In the genomic region with DNA sequence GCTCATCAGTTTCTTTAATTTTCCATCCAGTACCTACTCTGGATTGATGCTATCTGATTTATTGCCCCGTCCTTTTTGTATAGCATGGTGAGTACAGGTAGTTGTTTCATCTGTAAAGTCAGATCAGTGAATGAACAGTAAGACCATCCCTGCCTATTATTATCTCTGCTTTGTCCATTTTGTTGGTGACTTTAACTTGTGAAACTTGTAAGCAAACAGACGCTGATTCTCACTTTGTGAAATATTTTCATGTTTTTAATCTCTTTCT, we compare ENCODE assay signal across 8 mouse cellular contexts. TPM values are rescaled to one million over a fixed set of nuclear protein-coding genes. Genes with fewer than 3 reads are reported as not detected.
DNase-seq lines count a peak whose midpoint lies in the region; ATAC-seq and TF ChIP-seq lines count a peak whose summit lies in the region.

No protein-coding gene starts in this region.

- no peak for ATAC-seq in neural tube, embryonic 11.5 days (ENCODE audit: insufficient read depth, low FRiP score, low TSS enrichment)
- no peak for ATAC-seq in liver, embryonic 11.5 days (replicated peaks; ENCODE audit: low FRiP score)
- no peak for ATAC-seq in stomach, postnatal 0 days (ENCODE audit: low FRiP score, low TSS enrichment)

- no peak for TF ChIP-seq EP300 in stomach, postnatal 0 days (optimal IDR thresholded peaks at IDR 0.05)

- H3K27ac ChIP-seq in cerebellum, adult 2 months (ENCODE audit: insufficient read depth, low read length), result no peak overlapping the region
- no peak overlapping the region for H3K27ac ChIP-seq in neural tube, embryonic 11.5 days (ENCODE audit: low read depth, low read length)
- peak overlapping the region; percentile 93 for H3K27ac ChIP-seq in liver, embryonic 11.5 days (ENCODE audit: low read depth, low read length)
- H3K27ac ChIP-seq in stomach, postnatal 0 days (replicated peaks), result no peak overlapping the region

- H3K9me3 ChIP-seq in neural tube, embryonic 11.5 days (ENCODE audit: control insufficient read depth, low read length), result no peaks in the 10 kb centered on the region
- H3K9me3 ChIP-seq in liver, embryonic 11.5 days (ENCODE audit: control insufficient read depth, low read length), result no peaks in the 10 kb centered on the region
- no peaks in the 10 kb centered on the region for H3K9me3 ChIP-seq in stomach, postnatal 0 days (ENCODE audit: control insufficient read depth, low read length)

- no peaks in the 10 kb centered on the region for H3K27me3 ChIP-seq in cerebellum, adult 2 months (ENCODE audit: control insufficient read depth, insufficient read depth, low read length)
- H3K27me3 ChIP-seq in neural tube, embryonic 11.5 days (ENCODE audit: control insufficient read depth, insufficient read depth, low read length), result no peaks in the 10 kb centered on the region
- no peaks in the 10 kb centered on the region for H3K27me3 ChIP-seq in liver, embryonic 11.5 days (replicated peaks; ENCODE audit: control insufficient read depth, insufficient read depth, low read length)
- H3K27me3 ChIP-seq in stomach, postnatal 0 days (ENCODE audit: control insufficient read depth, insufficient read depth, low read length), result no peaks in the 10 kb centered on the region

- WGBS in cerebellum, adult 2 months, result 56% methylated on average over 2 of the region's 2 CpGs
- 81% methylated on average over 2 of the region's 2 CpGs for WGBS in neural tube, embryonic 11.5 days
- WGBS in liver, embryonic 11.5 days, result 49% methylated on average over 2 of the region's 2 CpGs
- WGBS in stomach, postnatal 0 days, result 72% methylated on average over 2 of the region's 2 CpGs

- H3K4me1 ChIP-seq in cerebellum, adult 2 months (ENCODE audit: control insufficient read depth, insufficient read depth, low read length), result peaks cover 11% of the 10 kb centered on the region; the same call in 1 of the 2 replicates
- H3K4me1 ChIP-seq in neural tube, embryonic 11.5 days (ENCODE audit: control insufficient read depth, insufficient read depth, low read length), result peaks cover 13% of the 10 kb centered on the region
- H3K4me1 ChIP-seq in liver, embryonic 11.5 days (replicated peaks; ENCODE audit: control insufficient read depth, insufficient read depth, low read length), result peaks cover 29% of the 10 kb centered on the region
- H3K4me1 ChIP-seq in stomach, postnatal 0 days (replicated peaks; ENCODE audit: control insufficient read depth, insufficient read depth), result peaks cover 3% of the 10 kb centered on the region; the same call in 1 of the 2 replicates

- no peaks in the 10 kb centered on the region for H3K36me3 ChIP-seq in neural tube, embryonic 11.5 days (ENCODE audit: control insufficient read depth, insufficient read depth, low read length)
- H3K36me3 ChIP-seq in liver, embryonic 11.5 days (ENCODE audit: control insufficient read depth, insufficient read depth, low read length), result no peaks in the 10 kb centered on the region
- H3K36me3 ChIP-seq in stomach, postnatal 0 days (ENCODE audit: control insufficient read depth, insufficient read depth, low read length), result no peaks in the 10 kb centered on the region; the same call in 1 of the 2 replicates

- peak in 1 of 2 experiments; percentile 2 for DNase-seq in cerebellum, adult 2 months
- no peak for DNase-seq in cerebellum, postnatal 25 days
- no peak for DNase-seq in neural tube, embryonic 11.5 days (ENCODE audit: low spot score)
- DNase-seq in neural tube, embryonic 10.5 days (ENCODE audit: extremely low spot score, low spot score), result no peak
- no peak for DNase-seq in liver, embryonic 11.5 days (ENCODE audit: low spot score)
- no peak for DNase-seq in stomach, postnatal 0 days (ENCODE audit: low spot score)
- DNase-seq in kidney, adult 9 months, result no peak
- no peak for DNase-seq in cerebellum, adult 11 months

- peak overlapping the region; percentile 87 for H3K4me2 ChIP-seq in neural tube, embryonic 11.5 days (ENCODE audit: low read depth)
- H3K4me2 ChIP-seq in liver, embryonic 11.5 days, result peak overlapping the region; percentile 95
- H3K4me2 ChIP-seq in stomach, postnatal 0 days (replicated peaks; ENCODE audit: low read depth), result peak overlapping the region; percentile 83

- no peak for TF ChIP-seq POLR2A in cerebellum, adult 2 months (IDR thresholded peaks at IDR 0.05; ENCODE audit: borderline replicate concordance, insufficient read depth, low read length)

- H3K9ac ChIP-seq in neural tube, embryonic 11.5 days (ENCODE audit: low read length), result peak overlapping the region; percentile 88
- peak overlapping the region; percentile 93 for H3K9ac ChIP-seq in liver, embryonic 11.5 days (ENCODE audit: low read depth, low read length)
- peak overlapping the region; percentile 91; the same call in 1 of the 2 replicates for H3K9ac ChIP-seq in stomach, postnatal 0 days (ENCODE audit: low read length)

- TF ChIP-seq CTCF in cerebellum, adult 2 months (IDR thresholded peaks at IDR 0.05; ENCODE audit: borderline replicate concordance, insufficient read depth, low read depth, low read length), result no peak
- no peak for TF ChIP-seq CTCF in stomach, postnatal 0 days (IDR thresholded peaks at IDR 0.05; ENCODE audit: low read depth)

- peak overlapping the region; percentile 96 for H3K4me3 ChIP-seq in cerebellum, adult 2 months (replicated peaks; ENCODE audit: insufficient read depth, low read depth, low read length)
- H3K4me3 ChIP-seq in neural tube, embryonic 11.5 days (ENCODE audit: low read depth, low read length), result peak overlapping the region; percentile 91; the same call in 1 of the 2 replicates
- peak overlapping the region; percentile 94 for H3K4me3 ChIP-seq in liver, embryonic 11.5 days (ENCODE audit: low read depth, low read length)
- peak overlapping the region; percentile 86 for H3K4me3 ChIP-seq in stomach, postnatal 0 days (ENCODE audit: low read depth, low read length)

RNA-seq across cellular contexts. Expression of gene Mapk9, which starts 1.2 kb away (rescaled TPM):
- 146 and 147 TPM in 2 replicates for polyA plus RNA-seq in cerebellum, adult 2 months (2012; rRNA removed)
- polyA plus RNA-seq in neural tube, embryonic 11.5 days (2014; fragmentation: Nextera tagmentation; extraction: Ambion mirVana), result 50.9 and 51.8 TPM in 2 replicates
- polyA plus RNA-seq in liver, embryonic 11.5 days (2014; fragmentation: Nextera tagmentation; extraction: Ambion mirVana), result 47.5 and 52.3 TPM in 2 replicates
- polyA plus RNA-seq in stomach, postnatal 0 days (2015; fragmentation: Nextera tagmentation; extraction: Ambion mirVana), result 19.2 and 19.7 TPM in 2 replicates

RNA-seq across cellular contexts. Expression of gene Gfpt2, which starts 53.8 kb away (rescaled TPM):
- 2.8 and 3.1 TPM in 2 replicates for polyA plus RNA-seq in cerebellum, adult 2 months (2012; rRNA removed)
- polyA plus RNA-seq in neural tube, embryonic 11.5 days (2014; fragmentation: Nextera tagmentation; extraction: Ambion mirVana), result 10.9 and 11.8 TPM in 2 replicates
- 6.2 and 6.5 TPM in 2 replicates for polyA plus RNA-seq in liver, embryonic 11.5 days (2014; fragmentation: Nextera tagmentation; extraction: Ambion mirVana)
- 2.3 and 2.8 TPM in 2 replicates for polyA plus RNA-seq in stomach, postnatal 0 days (2015; fragmentation: Nextera tagmentation; extraction: Ambion mirVana)

RNA-seq across cellular contexts. Expression of gene Rasgef1c, which starts 53.9 kb away (rescaled TPM):
- polyA plus RNA-seq in cerebellum, adult 2 months (2012; rRNA removed), result 6.7 and 6.8 TPM in 2 replicates
- polyA plus RNA-seq in neural tube, embryonic 11.5 days (2014; fragmentation: Nextera tagmentation; extraction: Ambion mirVana), result 8.5 and 10.9 TPM in 2 replicates
- not detected in 2 replicates for polyA plus RNA-seq in liver, embryonic 11.5 days (2014; fragmentation: Nextera tagmentation; extraction: Ambion mirVana)
- 0.57 and 0.74 TPM in 2 replicates for polyA plus RNA-seq in stomach, postnatal 0 days (2015; fragmentation: Nextera tagmentation; extraction: Ambion mirVana)
